Mouse (Mus musculus) ES-E14 (cell line): ENCODE measurements around the gene Rdh8.

Experiments
- CHD2 ChIP-seq: IDR thresholded peaks from 2 replicates; pipeline ENCODE4 v1.6.1; 2014; ENCODE audit warnings: mild to moderate bottlenecking, low read depth, low read length, inconsistent platforms
- HCFC1 ChIP-seq: IDR thresholded peaks from 2 replicates; pipeline ENCODE4 v1.6.1; 2012; ENCODE audit warnings: low read length, inconsistent platforms, borderline replicate concordance; ENCODE audit not compliant: insufficient read depth
- MAFK ChIP-seq: IDR thresholded peaks from 2 replicates; pipeline ENCODE4 v1.6.1; 2014; ENCODE audit warnings: mild to moderate bottlenecking, low read depth, low read length, inconsistent platforms; ENCODE audit not compliant: insufficient read depth
- ZC3H11A ChIP-seq: IDR thresholded peaks from 2 replicates; pipeline ENCODE4 v1.6.1; 2012; ENCODE audit warnings: low read depth, mild to moderate bottlenecking, inconsistent platforms, low read length, borderline replicate concordance
- ZNF384 ChIP-seq: IDR thresholded peaks from 2 replicates; pipeline ENCODE4 v1.6.1; 2012; ENCODE audit warnings: low read depth, low read length, inconsistent platforms

- TF ChIP-seq ZC3H11A (no peak), MAFK (no peak), HCFC1 (no peak), CHD2 (no peak), ZNF384 (no peak)
Measured at GRCm38 (mm10) chr9:20781286-20781685, 37.0 kb upstream of the Rdh8 start.
